Mouse (Mus musculus): ENCODE data around the gene Sord.

DNA sequence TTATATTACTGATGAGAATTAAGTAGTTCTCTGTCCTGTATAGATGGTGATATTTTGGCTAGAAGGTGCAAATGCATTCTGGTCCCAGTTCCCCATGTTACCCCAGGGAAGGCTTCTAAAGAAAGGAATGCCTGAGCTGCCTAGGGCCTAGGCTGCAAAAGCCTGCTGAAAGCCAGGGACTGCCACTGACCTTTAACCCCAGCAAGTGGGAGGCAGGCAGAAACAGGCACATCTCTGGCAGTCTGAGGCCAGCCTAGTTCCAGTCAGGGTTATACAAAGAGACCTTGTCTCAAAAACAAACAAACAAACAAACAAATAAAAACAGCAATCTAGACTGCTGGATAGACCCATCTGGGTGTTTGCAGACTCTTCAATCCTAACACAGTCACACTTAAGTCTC is 6.2 kb downstream of the Sord start:
- TF ChIP-seq MAFK (IDR thresholded peaks at IDR 0.05; ENCODE audit: insufficient read depth, low read depth, low read length) (no peak), HCFC1 (IDR thresholded peaks at IDR 0.05; ENCODE audit: borderline replicate concordance, insufficient read depth, low read length) (no peak)

Measured in ES-E14 (cell line).